Mouse (Mus musculus) heart, adult 2 months (tissue): ENCODE results near the gene Arrdc2.

Source experiments
- CTCF ChIP-seq: fragments of 200-600 bp; IDR thresholded peaks from 2 replicates; pipeline ENCODE4 v1.8.1; 2022; ENCODE audit warnings: antibody characterized with exemption, mild to moderate bottlenecking, moderate library complexity
- POLR2A ChIP-seq: fragments of 200-500 bp; IDR thresholded peaks from 2 replicates; pipeline ENCODE4 v1.6.1; 2011; ENCODE audit warnings: mild to moderate bottlenecking, low read depth, low read length, control low read depth; ENCODE audit not compliant: insufficient read depth

- TF ChIP-seq POLR2A = no peak
- TF ChIP-seq CTCF = no peak; the same call in 1 of the 2 replicates
Measured at GRCm38 (mm10) chr8:70821399-70821962, 18.0 kb downstream of the Arrdc2 start.
